Mouse (Mus musculus) hindbrain, embryonic 10.5 days (tissue): ENCODE measurements around the gene Zp1. TPM values are rescaled to one million over a fixed set of nuclear protein-coding genes. Genes with fewer than 3 reads are reported as not detected.

ENCODE experiments used
- DNase-seq: peaks from one replicate; pipeline ENCODE4 v3.0.0-alpha.2; 2017; ENCODE audit warnings: low spot score
- H3K27ac ChIP-seq: fragments of 300-500 bp; sonication (generic); 2 replicates; pipeline ENCODE4 v1.5.1; 2016; ENCODE audit warnings: mild to moderate bottlenecking, moderate library complexity
- H3K27me3 ChIP-seq: fragments of 300-500 bp; sonication (generic); 2 replicates; pipeline ENCODE4 v1.6.1; 2016; ENCODE audit warnings: mild to moderate bottlenecking; ENCODE audit not compliant: poor library complexity, insufficient read depth, severe bottlenecking
- H3K36me3 ChIP-seq: fragments of 300-500 bp; sonication (generic); 2 replicates; pipeline ENCODE4 v1.6.1; 2016; ENCODE audit warnings: mild to moderate bottlenecking, moderate library complexity
- H3K4me1 ChIP-seq: fragments of 300-500 bp; sonication (generic); replicated peaks from 2 replicates; pipeline ENCODE4 v1.6.1; 2016; ENCODE audit warnings: mild to moderate bottlenecking
- H3K4me3 ChIP-seq: fragments of 300-500 bp; sonication (generic); 2 replicates; pipeline ENCODE4 v1.5.1; 2016; ENCODE audit warnings: mild to moderate bottlenecking, moderate library complexity
- H3K9me3 ChIP-seq: fragments of 300-500 bp; sonication (generic); 2 replicates; pipeline ENCODE4 v1.6.1; 2016; ENCODE audit warnings: mild to moderate bottlenecking, moderate library complexity
- WGBS: fragments of 180-500 bp; shearing (Covaris S2); methylation state at CpG from one replicate; pipeline ENCODE4 v1.1.7; 2016; 5-methylcytosine and 5-hydroxymethylcytosine counted together
- polyA plus RNA-seq: library from polyadenylated mRNA; unstranded; fragments of >200 nt; fragmentation: Nextera tagmentation; extraction: Ambion mirVana; gene quantifications from 2 replicates; pipeline ENCODE4 v1.2.1, GENCODE M21; 2016

Gene Zp1
- polyA plus RNA-seq, 1 experiment from 2014 or later: 0.08 TPM

DNA sequence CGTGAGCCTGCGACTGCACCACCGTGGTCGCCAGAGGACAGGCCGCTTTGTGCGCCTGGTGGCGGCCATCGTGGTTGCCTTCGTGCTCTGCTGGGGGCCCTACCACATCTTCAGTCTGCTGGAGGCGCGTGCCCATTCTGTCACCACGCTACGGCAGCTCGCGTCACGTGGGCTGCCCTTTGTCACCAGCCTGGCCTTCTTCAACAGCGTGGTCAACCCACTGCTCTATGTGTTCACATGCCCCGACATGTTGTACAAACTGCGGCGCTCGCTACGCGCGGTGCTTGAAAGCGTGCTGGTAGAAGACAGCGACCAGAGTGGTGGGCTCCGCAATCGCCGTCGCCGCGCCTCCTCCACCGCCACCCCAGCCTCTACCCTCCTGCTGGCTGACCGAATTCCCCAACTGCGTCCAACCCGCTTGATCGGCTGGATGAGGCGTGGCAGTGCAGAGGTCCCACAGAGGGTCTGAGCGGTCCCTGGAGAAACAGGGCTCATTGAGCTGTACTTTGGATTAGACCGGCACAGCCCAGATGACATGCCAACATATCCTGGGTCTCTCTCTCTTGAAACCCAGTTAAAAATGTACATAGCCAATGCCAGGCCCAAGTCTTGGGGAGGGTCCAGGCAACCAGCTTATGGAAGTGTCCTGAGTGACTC, 20.5 kb upstream of the Zp1 start:
- 1% methylated on average over 40 of the region's 40 CpGs for WGBS

DNA sequence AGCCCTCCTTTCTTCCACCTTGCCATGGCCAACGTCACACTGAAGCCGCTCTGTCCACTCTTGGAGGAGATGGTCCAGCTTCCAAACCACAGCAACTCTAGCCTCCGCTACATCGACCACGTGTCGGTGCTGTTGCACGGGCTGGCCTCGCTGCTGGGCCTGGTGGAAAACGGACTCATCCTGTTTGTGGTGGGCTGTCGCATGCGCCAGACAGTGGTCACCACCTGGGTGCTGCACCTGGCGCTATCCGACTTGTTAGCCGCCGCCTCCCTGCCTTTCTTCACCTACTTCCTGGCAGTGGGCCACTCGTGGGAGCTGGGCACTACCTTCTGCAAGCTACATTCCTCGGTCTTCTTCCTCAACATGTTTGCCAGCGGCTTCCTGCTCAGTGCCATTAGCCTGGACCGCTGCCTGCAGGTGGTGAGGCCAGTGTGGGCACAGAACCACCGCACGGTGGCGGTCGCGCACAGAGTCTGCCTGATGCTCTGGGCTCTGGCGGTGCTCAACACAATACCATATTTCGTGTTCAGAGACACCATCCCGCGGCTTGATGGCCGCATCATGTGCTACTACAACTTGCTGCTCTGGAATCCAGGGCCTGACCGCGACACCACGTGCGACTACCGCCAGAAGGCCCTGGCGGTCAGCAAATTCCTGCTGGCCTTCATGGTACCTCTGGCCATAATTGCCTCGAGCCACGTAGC, 19.8 kb upstream of the Zp1 start:
- peak overlapping the region; percentile 56 for H3K4me3 ChIP-seq
- no peaks in the 10 kb centered on the region for H3K9me3 ChIP-seq
- peaks cover 10% of the 10 kb centered on the region for H3K27me3 ChIP-seq
- H3K4me1 ChIP-seq: peaks cover 20% of the 10 kb centered on the region
- peak; percentile 89 for DNase-seq
- H3K36me3 ChIP-seq: peaks cover 38% of the 10 kb centered on the region
- H3K27ac ChIP-seq: peak overlapping the region; percentile 93
- 17% methylated on average over 37 of the region's 37 CpGs for WGBS

More for the DNA sequence above, 20.5 kb upstream of the Zp1 start:
- Histone ChIP-seq H3K9me3 (no peaks in the 10 kb centered on the region), H3K4me1 (peaks cover 20% of the 10 kb centered on the region), H3K27ac (peak overlapping the region; percentile 93), H3K36me3 (peaks cover 44% of the 10 kb centered on the region), H3K27me3 (peaks cover 10% of the 10 kb centered on the region), H3K4me3 (peak overlapping the region; percentile 56)
- peak; percentile 73 for DNase-seq

- no peak overlapping the region for H3K4me3 ChIP-seq
- peaks cover 23% of the 10 kb centered on the region for H3K36me3 ChIP-seq
- no peaks in the 10 kb centered on the region for H3K9me3 ChIP-seq
- 63% methylated on average over 3 of the region's 3 CpGs for WGBS
- no peak for DNase-seq
- H3K27ac ChIP-seq: no peak overlapping the region
- H3K4me1 ChIP-seq: peaks cover 23% of the 10 kb centered on the region
- peaks cover 10% of the 10 kb centered on the region for H3K27me3 ChIP-seq
Measured at GRCm38 (mm10) chr19:10938771-10939170, 18.3 kb upstream of the Zp1 start.

DNA sequence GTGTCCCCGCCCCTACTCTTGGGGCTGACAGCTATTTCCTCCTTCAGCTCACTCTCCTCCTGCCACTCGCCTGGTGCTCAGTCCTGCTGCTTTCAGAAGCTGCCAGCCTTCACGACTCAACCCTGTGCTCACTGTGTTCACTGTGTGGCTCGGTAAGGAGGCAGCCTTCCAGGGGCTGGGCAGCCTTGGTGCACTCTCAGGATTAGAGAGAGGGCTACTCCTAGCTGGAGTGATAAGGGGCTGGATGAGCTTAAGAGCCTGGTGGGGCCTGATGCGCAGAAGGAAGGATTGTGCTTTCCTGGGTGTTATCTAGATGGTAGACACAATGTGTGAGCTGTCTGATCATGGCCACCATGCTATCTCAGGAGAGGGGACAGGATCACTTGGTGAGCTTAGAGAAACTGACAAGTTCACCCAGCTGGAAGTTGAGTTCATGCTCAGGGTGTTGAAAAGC, 16.7 kb upstream of the Zp1 start, which contains the start of gene Ptgdr2:
Gene Ptgdr2, plus strand, starts transcription at position 51 of the 454 bp plus-strand sequence.
- Histone ChIP-seq H3K4me1 (peaks cover 23% of the 10 kb centered on the region), H3K4me3 (no peak within 1 kb of the TSS), H3K27ac (no peak within 1 kb of the TSS), H3K36me3 (peaks cover 6% of the 10 kb centered on the region), H3K27me3 (peaks cover 10% of the 10 kb centered on the region), H3K9me3 (no peaks in the 10 kb centered on the region)
- 63% methylated on average over 5 of the region's 5 CpGs for WGBS
- no peak for DNase-seq

GRCm38 (mm10) chr19:10936077-10936476, 15.6 kb upstream of the Zp1 start:
- WGBS: 92% methylated on average over 5 of the region's 5 CpGs
- Histone ChIP-seq H3K9me3 (no peaks in the 10 kb centered on the region), H3K27ac (no peak overlapping the region), H3K27me3 (peaks cover 5% of the 10 kb centered on the region; the same call in 1 of the 2 replicates), H3K4me3 (no peak overlapping the region), H3K36me3 (no peaks in the 10 kb centered on the region), H3K4me1 (peaks cover 17% of the 10 kb centered on the region)
- DNase-seq: no peak

DNA sequence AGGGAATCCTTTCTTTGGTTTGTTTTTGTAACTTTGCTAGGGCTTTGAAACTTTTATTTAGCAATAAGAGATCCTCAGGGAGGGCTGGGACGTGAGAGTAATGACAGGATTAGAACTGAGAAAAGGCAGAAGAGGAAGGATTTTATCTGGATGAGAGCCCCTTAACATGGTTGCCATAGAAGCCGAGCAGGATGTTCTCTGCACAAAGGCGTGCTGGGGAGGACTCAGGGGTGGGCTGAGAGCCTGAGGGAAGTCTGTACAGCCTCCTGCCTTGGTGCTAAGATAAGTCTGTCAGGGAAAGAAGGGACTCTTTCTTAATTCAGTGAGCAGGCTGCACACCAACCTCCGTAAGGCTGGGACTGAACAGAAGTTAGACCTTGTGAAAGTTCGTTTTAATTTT, 14.6 kb upstream of the Zp1 start:
- no peak for DNase-seq
- H3K4me3 ChIP-seq: no peak overlapping the region
- H3K27ac ChIP-seq: no peak overlapping the region
- H3K9me3 ChIP-seq: no peaks in the 10 kb centered on the region
- H3K27me3 ChIP-seq: peaks cover 3% of the 10 kb centered on the region; the same call in 1 of the 2 replicates
- peaks cover 6% of the 10 kb centered on the region for H3K4me1 ChIP-seq
- WGBS: 45% methylated on average over 5 of the region's 5 CpGs
- H3K36me3 ChIP-seq: no peaks in the 10 kb centered on the region

DNA sequence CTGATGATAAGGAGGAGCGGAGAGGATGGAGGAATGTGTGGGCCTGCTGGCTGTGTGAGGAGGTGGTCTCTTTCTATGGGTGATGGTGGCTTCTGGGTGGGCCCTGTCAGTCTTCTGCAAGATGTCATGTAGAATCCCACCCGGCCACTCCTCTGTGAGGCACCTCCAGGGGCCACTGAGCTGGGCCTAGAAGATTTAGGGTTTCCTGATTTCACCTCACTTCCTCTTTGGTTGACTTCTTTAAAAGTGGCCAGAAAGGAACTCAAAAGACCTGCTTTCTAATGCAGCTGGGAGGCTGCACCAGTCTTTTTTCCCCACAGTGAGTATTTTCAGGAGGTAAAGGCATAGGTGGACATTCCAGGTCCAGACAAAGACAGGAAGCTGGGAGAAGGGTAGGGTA, 10.2 kb upstream of the Zp1 start:
- Histone ChIP-seq H3K4me1 (peaks cover 19% of the 10 kb centered on the region), H3K4me3 (no peak overlapping the region), H3K9me3 (no peaks in the 10 kb centered on the region), H3K27ac (no peak overlapping the region), H3K27me3 (no peaks in the 10 kb centered on the region), H3K36me3 (no peaks in the 10 kb centered on the region)
- WGBS: 91% methylated on average over 2 of the region's 2 CpGs
- no peak for DNase-seq

DNA sequence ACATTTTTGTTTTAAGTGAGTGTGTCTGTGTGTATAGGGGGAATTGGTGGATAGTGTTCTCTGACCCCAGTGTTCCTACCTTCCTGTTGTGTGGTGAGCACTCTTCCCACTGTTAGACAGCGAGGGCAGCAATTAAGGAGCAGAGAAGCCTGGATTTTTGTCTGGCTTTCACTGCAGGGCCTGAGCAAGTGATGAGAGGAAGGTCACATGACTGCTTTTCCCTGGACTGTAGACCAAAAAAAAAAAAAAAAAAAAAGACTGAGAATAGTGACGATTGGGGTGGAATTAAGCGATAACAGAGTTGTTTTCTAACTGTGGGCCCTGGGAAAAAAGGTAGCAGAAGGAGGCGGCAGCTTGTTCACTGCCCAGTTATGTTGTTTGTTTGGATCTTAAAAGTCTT, 6.2 kb upstream of the Zp1 start:
- WGBS: 39% methylated on average over 4 of the region's 4 CpGs

GRCm38 (mm10) chr19:10926123-10926621, 5.7 kb upstream of the Zp1 start:
- H3K27ac ChIP-seq: peak overlapping the region; percentile 83

More for the DNA sequence above, 6.2 kb upstream of the Zp1 start:
- DNase-seq: no peak
- no peak overlapping the region for H3K4me3 ChIP-seq
- H3K27me3 ChIP-seq: no peaks in the 10 kb centered on the region
- H3K27ac ChIP-seq: peak overlapping the region; percentile 83
- no peaks in the 10 kb centered on the region for H3K36me3 ChIP-seq
- no peaks in the 10 kb centered on the region for H3K9me3 ChIP-seq
- H3K4me1 ChIP-seq: peaks cover 17% of the 10 kb centered on the region

DNA sequence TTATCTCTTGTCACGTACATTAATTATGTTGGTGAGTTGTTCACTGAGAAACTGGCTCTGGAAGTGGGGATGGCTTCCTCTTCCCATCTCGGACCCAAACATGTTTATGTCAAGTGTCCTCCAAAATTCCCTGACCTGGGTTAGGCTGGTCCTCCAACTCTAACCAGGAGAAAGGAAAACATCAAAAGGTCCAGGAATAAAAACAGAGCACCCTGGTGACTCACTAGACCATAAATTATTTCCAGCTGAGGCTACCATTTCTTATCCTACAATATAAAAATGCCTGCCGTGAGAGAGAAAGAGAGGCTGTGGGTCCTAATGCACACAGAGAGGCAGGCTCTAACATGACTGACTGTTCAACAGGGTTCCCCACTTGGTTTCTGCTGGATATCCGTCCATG, 3.8 kb upstream of the Zp1 start:
- no peaks in the 10 kb centered on the region for H3K36me3 ChIP-seq
- H3K9me3 ChIP-seq: no peaks in the 10 kb centered on the region
- no peak for DNase-seq
- no peaks in the 10 kb centered on the region for H3K27me3 ChIP-seq
- H3K4me3 ChIP-seq: no peak overlapping the region
- peaks cover 17% of the 10 kb centered on the region for H3K4me1 ChIP-seq
- no peak overlapping the region for H3K27ac ChIP-seq
- 65% methylated on average over 4 of the region's 4 CpGs for WGBS

More at GRCm38 (mm10) chr19:10926123-10926621, 5.7 kb upstream of the Zp1 start:
- Histone ChIP-seq H3K27me3 (no peaks in the 10 kb centered on the region), H3K4me1 (peaks cover 17% of the 10 kb centered on the region), H3K36me3 (no peaks in the 10 kb centered on the region), H3K4me3 (no peak overlapping the region), H3K9me3 (no peaks in the 10 kb centered on the region)
- 25% methylated on average over 6 of the region's 6 CpGs for WGBS
- DNase-seq: peak; percentile 36

DNA sequence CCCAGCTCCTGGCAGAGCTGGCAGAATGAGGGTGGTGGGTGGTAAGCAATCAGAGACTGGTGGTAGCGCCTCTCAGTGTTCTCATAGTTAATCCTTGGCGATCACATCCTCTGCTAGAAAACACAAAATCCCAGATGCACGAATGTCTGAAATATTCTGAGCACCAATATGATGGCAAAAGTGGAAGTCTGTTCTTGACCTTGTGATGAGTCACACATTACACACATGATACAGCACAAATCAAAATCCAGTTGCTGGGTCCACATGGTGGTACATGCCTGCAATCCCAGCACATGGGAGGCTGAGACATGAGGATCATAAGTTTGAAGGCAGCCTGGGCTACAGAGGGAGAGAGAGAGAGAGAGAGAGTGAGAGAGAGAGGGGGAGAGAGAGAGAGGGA, 626 bp upstream of the Zp1 start:
- Histone ChIP-seq H3K4me1 (peaks cover 6% of the 10 kb centered on the region), H3K36me3 (no peaks in the 10 kb centered on the region), H3K27ac (no peak overlapping the region), H3K27me3 (no peaks in the 10 kb centered on the region), H3K4me3 (no peak overlapping the region), H3K9me3 (no peaks in the 10 kb centered on the region)
- DNase-seq: no peak
- WGBS: 79% methylated on average over 3 of the region's 3 CpGs

DNA sequence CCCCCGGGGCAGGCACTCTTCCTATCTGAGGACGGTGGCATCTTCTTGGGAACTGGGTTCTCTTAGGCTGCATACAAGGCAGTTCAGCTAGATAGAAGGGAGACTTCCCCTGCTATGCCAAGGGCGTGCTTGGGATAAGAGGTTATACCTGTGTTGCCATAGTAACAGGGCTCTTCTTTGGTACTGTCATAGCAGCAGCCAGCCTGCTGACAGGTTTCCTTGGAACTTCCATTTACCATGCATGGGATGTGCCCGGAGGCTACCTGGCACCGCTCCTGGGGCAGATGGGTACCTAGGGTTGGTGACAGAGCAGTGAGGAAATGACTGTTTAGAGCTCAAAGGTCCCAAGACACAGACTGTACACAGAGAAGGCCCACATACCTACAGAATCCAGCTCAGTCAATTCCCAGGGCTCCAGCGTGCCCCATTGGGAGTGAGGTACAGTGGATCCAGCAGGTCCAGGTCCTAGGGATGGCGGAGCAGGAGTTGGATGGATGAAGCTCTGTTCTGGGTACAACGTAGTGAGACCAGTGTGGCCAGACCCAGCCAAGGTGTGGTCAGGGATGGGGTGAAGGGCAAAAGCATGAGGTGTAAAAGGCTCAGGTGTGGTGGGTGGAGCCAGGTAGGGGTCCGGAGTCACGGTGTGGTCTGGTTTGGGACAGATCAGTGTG, 2.0 kb downstream of the Zp1 start:
- Histone ChIP-seq H3K9me3 (no peaks in the 10 kb centered on the region), H3K27ac (no peak overlapping the region), H3K4me1 (no peaks in the 10 kb centered on the region), H3K27me3 (no peaks in the 10 kb centered on the region), H3K4me3 (no peak overlapping the region), H3K36me3 (no peaks in the 10 kb centered on the region)
- no peak for DNase-seq
- WGBS: 89% methylated on average over 10 of the region's 10 CpGs

GRCm38 (mm10) chr19:10916506-10916905, 3.9 kb downstream of the Zp1 start:
- no peaks in the 10 kb centered on the region for H3K36me3 ChIP-seq
- no peak overlapping the region for H3K4me3 ChIP-seq
- H3K27ac ChIP-seq: no peak overlapping the region
- H3K27me3 ChIP-seq: no peaks in the 10 kb centered on the region
- H3K4me1 ChIP-seq: no peaks in the 10 kb centered on the region
- WGBS: 67% methylated on average over 5 of the region's 5 CpGs
- no peak for DNase-seq
- no peaks in the 10 kb centered on the region for H3K9me3 ChIP-seq
